Mouse (Mus musculus): ENCODE data around the gene 0610037L13Rik.

The 0610037L13Rik gene

GRCm38 (mm10) chr4:107889731-107890432, at the start of gene 0610037L13Rik:
Gene 0610037L13Rik (plus strand): TSS chr4:107889813.
- peak; percentile 97 for DNase-seq (ENCODE audit: extremely low read depth, insufficient read length, low spot score)

GRCm38 (mm10) chr4:107843687-107844086, 45.9 kb upstream of the 0610037L13Rik start:
- no peak for DNase-seq (ENCODE audit: extremely low read depth, insufficient read length, low spot score)

GRCm38 (mm10) chr4:107844971-107845370, 44.6 kb upstream of the 0610037L13Rik start:
- DNase-seq (ENCODE audit: extremely low read depth, insufficient read length, low spot score), result peak; percentile 39

GRCm38 (mm10) chr4:107846795-107847194, 42.8 kb upstream of the 0610037L13Rik start:
- no peak for DNase-seq (ENCODE audit: extremely low read depth, insufficient read length, low spot score)

GRCm38 (mm10) chr4:107848546-107848945, 41.1 kb upstream of the 0610037L13Rik start:
- no peak for DNase-seq (ENCODE audit: extremely low read depth, insufficient read length, low spot score)

GRCm38 (mm10) chr4:107849621-107850020, 40.0 kb upstream of the 0610037L13Rik start:
- no peak for DNase-seq (ENCODE audit: extremely low read depth, insufficient read length, low spot score)

GRCm38 (mm10) chr4:107850091-107850490, 39.5 kb upstream of the 0610037L13Rik start:
- no peak for DNase-seq (ENCODE audit: extremely low read depth, insufficient read length, low spot score)

- DNase-seq (ENCODE audit: extremely low read depth, insufficient read length, low spot score), result no peak
These were observed 36.3 kb upstream of the 0610037L13Rik start for GRCm38 (mm10) chr4:107853333-107853732.

GRCm38 (mm10) chr4:107853836-107854235, 35.8 kb upstream of the 0610037L13Rik start:
- DNase-seq (ENCODE audit: extremely low read depth, insufficient read length, low spot score), result no peak

- DNase-seq (ENCODE audit: extremely low read depth, insufficient read length, low spot score), result no peak
These were observed 32.5 kb upstream of the 0610037L13Rik start for GRCm38 (mm10) chr4:107856958-107857686.

- no peak for DNase-seq (ENCODE audit: extremely low read depth, insufficient read length, low spot score)
These were observed 30.6 kb upstream of the 0610037L13Rik start for GRCm38 (mm10) chr4:107858995-107859394.

GRCm38 (mm10) chr4:107864866-107865265, 24.7 kb upstream of the 0610037L13Rik start:
- no peak for DNase-seq (ENCODE audit: extremely low read depth, insufficient read length, low spot score)

GRCm38 (mm10) chr4:107879254-107880050, 10.2 kb upstream of the 0610037L13Rik start, which contains the start of gene Magoh:
Gene Magoh (plus strand): TSS chr4:107879755.
- peak; percentile 88 for DNase-seq (ENCODE audit: extremely low read depth, insufficient read length, low spot score)

GRCm38 (mm10) chr4:107881631-107882030, 8.0 kb upstream of the 0610037L13Rik start:
- no peak for DNase-seq (ENCODE audit: extremely low read depth, insufficient read length, low spot score)

GRCm38 (mm10) chr4:107886371-107886770, 3.2 kb upstream of the 0610037L13Rik start:
- DNase-seq (ENCODE audit: extremely low read depth, insufficient read length, low spot score), result no peak

GRCm38 (mm10) chr4:107889385-107889730, 255 bp upstream of the 0610037L13Rik start:
- no peak for DNase-seq (ENCODE audit: extremely low read depth, insufficient read length, low spot score)

GRCm38 (mm10) chr4:107892663-107893062, 3.0 kb downstream of the 0610037L13Rik start:
- no peak for DNase-seq (ENCODE audit: extremely low read depth, insufficient read length, low spot score)

- no peak for DNase-seq (ENCODE audit: extremely low read depth, insufficient read length, low spot score)
These were observed 9.8 kb downstream of the 0610037L13Rik start for GRCm38 (mm10) chr4:107899211-107899927.

- no peak for DNase-seq (ENCODE audit: extremely low read depth, insufficient read length, low spot score)
These were observed 10.6 kb downstream of the 0610037L13Rik start for GRCm38 (mm10) chr4:107900206-107900605.

GRCm38 (mm10) chr4:107904252-107904651, 14.6 kb downstream of the 0610037L13Rik start:
- DNase-seq (ENCODE audit: extremely low read depth, insufficient read length, low spot score), result no peak

Measured in 3134 (cell line).